Mouse (Mus musculus) bone marrow macrophage, adult 2 months (primary cell): ENCODE data around the gene Rad1.

Source experiments
- CTCF ChIP-seq: IDR thresholded peaks from 2 replicates; pipeline ENCODE4 v1.5.1; 2012; ENCODE audit warnings: low read depth, mild to moderate bottlenecking, low read length, moderate library complexity
- POLR2A ChIP-seq: IDR thresholded peaks from 2 replicates; pipeline ENCODE4 v1.6.1; 2012; ENCODE audit warnings: mild to moderate bottlenecking, low read depth, low read length, borderline replicate concordance

- no peak for TF ChIP-seq CTCF
- no peak for TF ChIP-seq POLR2A
Measured at GRCm38 (mm10) chr15:10460986-10461385, 24.8 kb upstream of the Rad1 start.
